19 mouse cellular contexts compared by ENCODE assay signal in the genomic region with DNA sequence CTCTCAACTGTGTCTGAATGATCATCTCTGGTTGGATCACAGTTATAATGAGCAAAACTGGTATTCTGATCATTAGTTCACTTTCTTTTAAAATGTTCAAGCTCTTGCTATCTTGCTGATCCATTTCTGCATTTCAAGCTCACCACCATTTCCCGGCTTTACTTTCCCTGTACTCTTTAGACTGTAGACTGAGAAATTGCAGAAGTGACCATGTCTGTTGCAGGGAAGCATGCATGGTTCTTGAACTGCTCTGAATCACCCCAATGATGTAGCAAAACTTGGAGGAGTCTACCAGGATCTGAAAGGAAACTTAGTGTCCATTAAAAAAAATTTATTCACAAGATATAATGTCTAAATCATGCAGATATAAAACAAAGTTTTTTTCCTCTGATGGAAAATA. TPM values are rescaled to one million over a fixed set of nuclear protein-coding genes. Genes with fewer than 3 reads are reported as not detected.
DNase-seq lines count a peak whose midpoint lies in the region; ATAC-seq lines count a peak whose summit lies in the region.
"Had no signal": no experiment of that assay in that cellular context is flagged by ENCODE, and none has a peak within 500 bp of the region (broad histone marks: within the 10 kb centered on the region; RNA-seq: fewer than 3 reads in every experiment).

No protein-coding gene starts in this region.

- ATAC-seq in common myeloid progenitor, adult 5-6 weeks (replicated peaks; ENCODE audit: low read depth, poor library complexity, severe bottlenecking) = peak; percentile 24; the same call in 1 of the 2 replicates
- peak; percentile 51 for ATAC-seq in megakaryocyte, adult 5-6 weeks (ENCODE audit: poor library complexity, severe bottlenecking)
- ATAC-seq: forebrain, embryonic 14.5 days; hindbrain, postnatal 0 days had no signal

- peak; percentile 4 for DNase-seq in lung, postnatal 25 days (ENCODE audit: low spot score)
- DNase-seq in lung, postnatal 4 days = no peak
- DNase-seq in testis, postnatal 14 days (ENCODE audit: low spot score) = no peak
- DNase-seq in adrenal gland, postnatal 36 days = no peak
- no peak for DNase-seq in adrenal gland, adult 8-10 months
- DNase-seq: adrenal gland, adult 2 months; cerebellum, adult 18-20 months; cerebellum, adult 9-11 months; cerebellum, postnatal 36 days; embryo, embryonic 11 days; gastrocnemius, postnatal 36 days; heart, adult 18-20 months; heart, postnatal 10 days; heart, postnatal 4 days had no signal

RNA-seq across cellular contexts. Expression of gene Smpdl3a, which starts 1.2 kb away (rescaled TPM):
- 17.9 and 23.8 TPM in 2 replicates for total RNA-seq in common myeloid progenitor, adult 5-6 weeks (2017)
- 546 and 596 TPM in 2 replicates for total RNA-seq in megakaryocyte, adult 5-6 weeks (2015)
- 251 and 269 TPM in 2 replicates for total RNA-seq in megakaryocyte, adult 5-6 weeks (2017)
- total RNA-seq in adrenal gland, postnatal 36 days (2021) = 10 to 100 TPM; 39.5 to 47.0 TPM
- 10 to 100 TPM; 25.4 to 45.3 (median 33.2) TPM for total RNA-seq in adrenal gland, adult 8-10 months (2022)

RNA-seq across cellular contexts. Expression of gene Fabp7, which starts 8.3 kb away (rescaled TPM):
- not detected in 2 replicates for total RNA-seq in common myeloid progenitor, adult 5-6 weeks (2017)
- 1.9 and 2.5 TPM in 2 replicates for total RNA-seq in megakaryocyte, adult 5-6 weeks (2015)
- total RNA-seq in megakaryocyte, adult 5-6 weeks (2017) = 2.0 and 2.2 TPM in 2 replicates
- 1 to 10 TPM; 1.4 to 1.6 TPM for total RNA-seq in adrenal gland, postnatal 36 days (2021)
- total RNA-seq in adrenal gland, adult 8-10 months (2022) = 1 to 10 TPM in 2 of 4 experiments, under 1 TPM in 2; 0.59 to 1.3 (median 0.89) TPM
- total RNA-seq: gastrocnemius, adult 8-10 months; gastrocnemius, postnatal 36 days had no signal

Comparison
In these comparisons a context has a peak if more than half of its experiments do, and no peak if none do; other contexts are left out.
1. RNA of gene Smpdl3a, which starts 1.2 kb away (total RNA-seq): 251 to 596 TPM in megakaryocyte, adult 5-6 weeks; 39.5 to 47.0 TPM in adrenal gland, postnatal 36 days, 25.4 to 45.3 TPM in adrenal gland, adult 8-10 months and 17.9 to 23.8 TPM in common myeloid progenitor, adult 5-6 weeks; every median in the first group is over 4 times any median in the second.